Mouse (Mus musculus) bone marrow, adult 2 months (tissue): ENCODE measurements at regions not wholly inside any gene's neighbourhood (a gene's known extent, or its start where the extent isn't known, plus 50 kb on each side); places are given as distances from the start of the nearest gene placed in this dataset.

Source experiments
- H3K27ac ChIP-seq: fragments of 200-500 bp; 2 replicates; pipeline ENCODE4 v1.5.1; 2012; ENCODE audit warnings: low read depth, mild to moderate bottlenecking, control low read depth, inconsistent platforms, low read length; ENCODE audit not compliant: control insufficient read depth, poor library complexity, insufficient read depth
- H3K4me1 ChIP-seq: fragments of 200-500 bp; 2 replicates; pipeline ENCODE4 v1.6.1; 2011; ENCODE audit warnings: low read length; ENCODE audit not compliant: control insufficient read depth, insufficient read depth
- H3K4me3 ChIP-seq: fragments of 200-500 bp; replicated peaks from 2 replicates; pipeline ENCODE3; 2011; ENCODE audit warnings: mild to moderate bottlenecking, low read depth, low read length, control low read depth; ENCODE audit not compliant: control insufficient read depth
- CTCF ChIP-seq: fragments of 200-500 bp; IDR thresholded peaks from 2 replicates; pipeline ENCODE4 v1.5.1; 2011; ENCODE audit warnings: low read length, control low read depth; ENCODE audit not compliant: control insufficient read depth, insufficient read depth
- POLR2A ChIP-seq: fragments of 200-500 bp; IDR thresholded peaks from 2 replicates; pipeline ENCODE4 v1.6.1; 2011; ENCODE audit warnings: low read depth, mild to moderate bottlenecking, control low read depth, low read length, borderline replicate concordance; ENCODE audit not compliant: control insufficient read depth
- WGBS: fragments of 180-500 bp; shearing (Covaris S2); methylation state at CpG from one replicate; pipeline ENCODE4 v1.1.7; 2018; 5-methylcytosine and 5-hydroxymethylcytosine counted together

- TF ChIP-seq POLR2A: no peak
- TF ChIP-seq CTCF: no peak
- H3K27ac ChIP-seq: no peak overlapping the region
- 82% methylated on average over 5 of the region's 5 CpGs for WGBS
- no peaks in the 10 kb centered on the region for H3K4me1 ChIP-seq
- no peak overlapping the region for H3K4me3 ChIP-seq
Observed at GRCm38 (mm10) chr1:128770786-128771185, 178.7 kb upstream of the Cxcr4 start.

- H3K27ac ChIP-seq: no peak overlapping the region
- no peaks in the 10 kb centered on the region for H3K4me1 ChIP-seq
- WGBS: 63% methylated on average over 6 of the region's 6 CpGs
- no peak overlapping the region for H3K4me3 ChIP-seq
- TF ChIP-seq POLR2A (no peak), CTCF (no peak)
Observed at GRCm38 (mm10) chr1:128767991-128768390, 175.9 kb upstream of the Cxcr4 start.

DNA sequence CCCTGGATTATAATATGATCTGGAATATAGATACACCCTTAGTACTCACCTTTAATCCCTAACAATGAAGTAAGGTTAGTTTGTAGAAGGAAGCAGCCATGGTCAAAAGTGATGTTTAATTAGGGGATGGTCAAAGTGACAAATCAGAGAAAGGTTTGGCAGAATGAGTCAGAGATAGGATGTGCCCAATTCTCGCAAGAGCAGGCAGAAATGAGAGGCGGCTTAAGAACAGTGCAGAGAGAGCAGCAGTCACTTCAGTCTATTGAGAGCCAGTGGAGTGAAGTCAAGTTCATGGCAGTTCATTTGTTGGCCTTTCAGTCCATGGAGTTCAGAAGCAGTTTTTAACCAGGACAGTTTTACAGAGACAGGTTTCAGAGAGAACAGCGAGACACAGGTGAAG lies 175.3 kb upstream of the Cxcr4 start:
- 79% methylated on average over 3 of the region's 3 CpGs for WGBS
- no peak overlapping the region for H3K4me3 ChIP-seq
- TF ChIP-seq POLR2A (no peak), CTCF (no peak)
- no peak overlapping the region for H3K27ac ChIP-seq
- H3K4me1 ChIP-seq: no peaks in the 10 kb centered on the region

DNA sequence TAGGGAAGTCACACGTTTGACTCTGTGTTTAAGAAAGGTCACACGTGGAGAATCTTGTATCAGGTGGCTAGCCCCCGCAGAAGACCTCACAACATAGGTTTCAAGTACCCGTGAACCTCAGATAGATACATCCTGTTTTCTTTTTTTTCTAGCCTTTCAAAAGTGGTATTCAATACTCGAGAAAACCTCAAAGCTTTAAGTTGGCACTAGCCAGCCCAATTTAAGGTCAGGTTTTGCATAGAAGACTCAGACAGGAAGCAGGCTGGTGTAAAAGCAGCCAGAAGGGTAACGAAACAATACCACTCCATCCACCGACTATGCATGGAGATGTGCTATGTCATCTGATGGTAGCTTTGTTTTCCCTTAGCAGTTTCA lies 174.8 kb upstream of the Cxcr4 start:
- WGBS: 15% methylated on average over 7 of the region's 7 CpGs
- H3K4me1 ChIP-seq: no peaks in the 10 kb centered on the region
- TF ChIP-seq POLR2A (no peak), CTCF (no peak)
- no peak overlapping the region for H3K27ac ChIP-seq
- no peak overlapping the region for H3K4me3 ChIP-seq

GRCm38 (mm10) chr1:128766193-128766893 lies 174.2 kb upstream of the Cxcr4 start:
- H3K4me3 ChIP-seq: no peak overlapping the region
- H3K4me1 ChIP-seq: no peaks in the 10 kb centered on the region
- TF ChIP-seq POLR2A (no peak), CTCF (no peak)
- WGBS: 50% methylated on average over 7 of the region's 7 CpGs
- H3K27ac ChIP-seq: no peak overlapping the region

DNA sequence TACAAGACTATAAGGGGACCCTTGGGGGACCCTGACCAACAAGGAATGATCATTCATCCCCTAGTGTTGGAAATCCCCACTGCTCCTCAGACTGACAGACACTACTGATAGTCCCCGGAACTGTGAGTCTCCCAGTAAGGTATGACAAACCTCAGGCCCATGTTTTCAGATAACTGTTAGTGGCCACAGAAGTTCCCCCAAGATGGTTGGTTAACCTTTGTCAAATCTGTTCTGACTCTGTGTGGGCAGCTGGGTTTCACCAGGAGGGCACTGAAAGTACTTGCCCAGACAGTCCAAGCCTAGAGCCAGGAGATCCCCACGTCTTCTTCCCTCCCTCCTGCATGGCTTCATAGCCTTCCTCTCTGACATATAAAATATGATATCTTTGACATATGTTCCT lies 173.5 kb upstream of the Cxcr4 start:
- Histone ChIP-seq H3K27ac (no peak overlapping the region), H3K4me1 (no peaks in the 10 kb centered on the region), H3K4me3 (no peak overlapping the region)
- WGBS: 74% methylated on average over 2 of the region's 2 CpGs
- TF ChIP-seq CTCF: no peak
- TF ChIP-seq POLR2A: no peak

DNA sequence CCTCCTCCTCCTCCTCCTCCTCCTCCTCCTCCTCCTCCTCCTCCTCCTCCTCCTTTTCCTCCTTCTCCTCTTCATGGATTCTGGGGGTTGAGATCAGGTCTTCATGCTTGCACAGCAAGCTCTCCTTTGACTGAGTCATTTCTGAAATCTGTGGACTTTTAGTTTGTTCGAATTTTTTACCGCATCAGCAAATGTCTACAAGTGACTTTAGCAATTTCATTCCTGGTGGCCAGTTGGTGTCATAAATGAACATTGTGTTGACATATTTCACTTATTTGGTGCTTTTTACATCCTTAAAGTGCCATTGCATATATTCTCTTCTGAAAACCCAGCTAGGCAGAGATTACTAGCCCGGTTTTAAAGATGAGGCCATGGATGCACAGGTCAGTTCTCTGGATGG lies 173.0 kb upstream of the Cxcr4 start:
- WGBS: 85% methylated on average over 3 of the region's 3 CpGs
- no peak overlapping the region for H3K4me3 ChIP-seq
- no peak for TF ChIP-seq CTCF
- no peak for TF ChIP-seq POLR2A

GRCm38 (mm10) chr1:128762854-128763253 lies 170.8 kb upstream of the Cxcr4 start:
- Histone ChIP-seq H3K4me3 (no peak overlapping the region), H3K27ac (no peak overlapping the region), H3K4me1 (no peaks in the 10 kb centered on the region)
- WGBS: 82% methylated on average over 4 of the region's 4 CpGs
- TF ChIP-seq POLR2A (no peak), CTCF (no peak)

More for the DNA sequence above, 173.0 kb upstream of the Cxcr4 start:
- H3K4me1 ChIP-seq: no peaks in the 10 kb centered on the region
- no peak overlapping the region for H3K27ac ChIP-seq

DNA sequence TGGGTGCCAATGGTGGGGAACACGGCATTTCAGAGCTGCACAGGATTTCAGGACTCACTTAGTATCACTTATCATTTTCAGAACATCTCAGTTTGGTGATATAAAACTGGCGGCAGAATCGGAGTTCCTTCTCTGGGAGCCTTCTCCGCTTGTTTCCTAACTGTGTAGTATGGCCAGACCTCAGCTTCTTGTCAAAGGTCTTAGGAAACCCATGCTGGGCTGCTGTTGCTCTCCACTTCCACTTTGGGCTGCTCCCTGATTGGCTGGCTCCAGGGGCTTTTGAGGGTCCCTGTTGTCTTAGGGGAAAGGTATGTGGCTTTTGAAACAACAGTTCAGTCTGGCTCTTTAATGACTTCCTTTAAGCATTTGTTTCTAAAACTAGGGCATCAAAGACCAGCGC lies 170.0 kb upstream of the Cxcr4 start:
- H3K4me1 ChIP-seq: no peaks in the 10 kb centered on the region
- H3K4me3 ChIP-seq: no peak overlapping the region
- TF ChIP-seq POLR2A (no peak), CTCF (no peak)
- 45% methylated on average over 5 of the region's 5 CpGs for WGBS
- H3K27ac ChIP-seq: no peak overlapping the region
